Mouse (Mus musculus) adrenal gland, adult (tissue): ENCODE results near the gene Slc50a1.
A peak's percentile ranks its signal among the peaks of the same experiment; 100 is the strongest.

ENCODE experiments used
- DNase-seq, 2 experiments: peaks; one replicate each; pipeline ENCODE4 v3.0.0; 2022 to 2023; ENCODE audit warnings: low spot score in 1 of 2; ENCODE audit not compliant: inconsistent age in 2 of 2

Slc50a1 gene

DNA sequence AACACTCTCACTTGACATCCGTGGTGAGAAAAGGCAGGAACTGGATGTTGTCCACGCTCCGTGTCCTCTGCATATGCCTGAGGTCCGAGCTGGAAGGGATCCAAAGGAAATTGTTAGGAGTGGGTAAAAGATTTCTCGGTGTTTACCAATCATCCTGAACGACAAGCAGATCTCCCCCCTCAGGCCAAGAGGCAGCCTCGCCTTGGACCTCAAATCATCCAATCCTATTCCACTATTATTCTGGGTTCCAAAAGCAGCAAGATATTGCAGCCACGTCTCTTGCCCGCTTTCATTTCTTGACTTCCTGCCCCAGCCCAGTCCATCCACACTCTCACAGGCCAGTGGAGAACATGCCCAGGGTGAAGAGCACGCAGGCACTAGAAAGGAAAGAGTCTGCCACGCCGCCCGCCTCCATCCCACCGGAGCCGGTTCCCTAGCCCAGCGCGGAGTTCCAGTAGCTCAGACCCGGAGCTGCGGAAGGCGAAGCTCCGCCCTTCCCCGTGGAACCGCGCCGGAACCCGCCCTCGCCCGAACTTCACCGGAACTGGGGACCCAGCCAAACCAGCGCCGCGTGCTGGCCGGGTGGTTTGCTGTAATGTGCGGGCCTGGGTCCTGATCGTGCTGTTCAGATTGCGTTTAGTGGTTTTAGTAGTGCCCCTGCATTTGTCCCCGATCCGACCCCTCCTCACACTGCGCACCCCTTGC is at the start of gene Slc50a1:
TSS of gene Slc50a1 (minus strand) at position 520 of the 705 bp plus-strand sequence.
- peak; percentile 90 to 94 for DNase-seq

DNA sequence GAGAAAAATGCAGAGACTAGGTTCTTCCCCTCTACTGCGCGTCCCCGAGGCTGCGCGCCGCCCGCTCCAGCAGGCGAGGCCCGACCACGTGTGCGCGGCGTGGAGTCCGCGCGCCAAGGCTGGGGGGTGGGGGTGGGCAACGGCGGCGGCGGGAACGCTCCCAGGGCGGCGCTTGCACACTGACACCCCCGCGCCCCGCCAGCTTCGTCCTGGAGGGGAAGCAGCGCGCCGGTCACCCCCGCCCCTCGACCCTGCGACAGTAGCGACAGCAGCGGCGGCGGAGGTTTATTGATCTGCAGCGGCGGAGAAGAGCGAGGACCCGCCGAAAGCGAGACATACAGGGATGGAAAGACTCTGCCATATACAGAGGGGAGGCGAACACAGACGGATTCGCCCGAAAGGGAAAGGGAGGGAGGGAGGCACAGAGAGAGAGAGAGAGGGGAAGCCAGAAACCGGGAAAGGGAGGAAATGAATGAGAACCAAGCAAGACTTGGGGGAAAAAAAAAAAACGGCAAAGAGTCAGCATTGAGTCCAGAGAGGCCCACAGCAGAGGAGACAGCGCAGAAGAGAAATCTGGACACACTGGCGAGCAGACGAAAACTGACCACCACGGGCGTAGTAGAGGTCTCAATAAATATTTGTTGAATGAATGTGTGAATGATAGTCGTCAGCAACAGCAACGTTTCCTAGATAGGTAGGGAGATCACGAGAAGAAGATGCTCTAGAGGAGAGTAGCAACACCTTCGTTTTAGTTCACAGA is 49.4 kb upstream of the Slc50a1 start:
- no peak for DNase-seq

DNA sequence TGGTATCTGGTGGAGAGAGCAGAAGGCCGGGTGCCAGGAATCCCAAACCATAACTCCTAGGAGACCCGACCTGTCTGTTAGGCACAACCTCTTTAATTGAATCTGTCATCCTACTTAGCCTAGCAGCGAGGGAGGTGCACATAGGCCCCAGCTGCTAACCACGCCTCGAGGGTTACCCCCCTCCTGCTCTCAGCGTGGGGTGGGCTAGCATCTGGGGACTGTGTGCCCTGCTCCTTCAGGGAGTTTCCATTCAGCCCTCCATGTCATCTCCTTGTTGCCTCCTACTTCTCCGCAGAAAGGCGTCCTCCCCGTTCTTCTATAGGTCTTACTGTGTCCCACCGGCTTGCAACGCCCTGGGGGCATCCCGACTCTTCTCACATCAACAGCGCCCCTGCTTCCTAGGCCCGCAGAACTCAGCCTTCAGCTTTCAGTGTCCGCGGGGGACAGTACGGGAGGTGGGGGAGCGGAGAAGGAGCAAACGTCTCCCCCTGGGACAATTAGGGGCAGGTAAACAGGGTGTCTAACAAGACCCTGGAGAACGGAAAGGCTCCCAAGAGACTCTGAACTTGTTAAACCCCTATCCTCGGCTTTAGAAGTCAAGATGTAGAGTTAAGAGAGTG is 48.7 kb upstream of the Slc50a1 start:
- no peak for DNase-seq

DNA sequence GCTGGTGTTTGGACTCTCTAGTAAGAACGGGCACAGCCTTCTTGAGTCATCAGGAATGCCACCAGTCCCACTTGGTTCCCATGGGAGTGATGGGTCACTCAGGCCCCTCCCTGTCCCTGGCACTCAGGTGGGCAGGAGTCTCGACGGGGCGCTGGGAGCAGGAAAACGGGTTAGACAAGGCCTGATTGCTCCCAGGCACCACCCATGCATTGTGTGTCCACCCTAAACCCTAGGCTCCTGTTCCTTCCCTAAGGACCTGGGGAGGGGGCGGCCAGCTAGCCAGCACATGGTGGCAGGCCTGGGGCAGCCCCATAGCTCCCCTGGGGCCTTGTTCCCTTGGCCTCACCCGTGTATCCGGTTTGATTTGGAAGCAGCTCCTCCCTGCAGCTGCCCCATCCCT is 47.9 kb upstream of the Slc50a1 start:
- no peak for DNase-seq

DNA sequence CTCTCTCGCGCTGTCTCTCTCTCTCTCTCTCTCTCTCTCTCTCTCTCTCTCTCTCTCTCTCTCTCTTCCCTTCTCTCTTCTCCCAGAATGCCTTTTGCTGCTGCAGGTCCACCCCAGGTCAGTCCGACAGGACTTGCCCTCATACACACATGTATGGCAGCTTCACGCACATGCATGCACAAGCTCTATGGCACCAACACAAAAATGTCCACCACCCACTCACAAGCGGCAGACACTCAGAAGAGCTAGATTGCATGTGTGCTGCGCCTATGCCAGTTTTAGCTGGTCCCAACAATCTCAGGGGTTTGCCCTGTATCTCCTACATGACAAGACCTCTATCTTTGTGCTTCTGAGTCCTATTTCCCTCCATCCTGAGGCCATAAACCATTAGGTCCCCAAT is 46.9 kb upstream of the Slc50a1 start:
- no peak for DNase-seq

DNA sequence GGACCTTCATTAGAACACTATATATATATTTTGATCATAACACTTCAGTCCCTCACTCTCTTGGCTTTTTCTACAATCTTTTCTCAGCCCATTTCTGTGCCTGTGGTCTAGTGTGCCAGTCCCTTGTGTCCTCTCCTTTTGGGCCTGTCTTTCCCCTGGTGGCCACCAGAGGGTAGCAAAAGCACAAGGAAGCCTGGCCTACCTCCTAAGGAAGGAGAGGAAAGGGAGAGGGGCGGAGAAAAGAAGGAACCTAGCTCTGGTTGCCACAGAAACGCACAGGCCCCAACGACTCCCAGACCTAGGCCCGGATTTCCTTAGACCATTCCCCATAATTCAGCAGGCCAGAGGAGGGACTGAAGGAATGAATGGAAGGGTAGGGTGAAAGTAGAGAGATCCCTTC is 46.5 kb upstream of the Slc50a1 start:
- DNase-seq: peak; percentile 81 to 95

DNA sequence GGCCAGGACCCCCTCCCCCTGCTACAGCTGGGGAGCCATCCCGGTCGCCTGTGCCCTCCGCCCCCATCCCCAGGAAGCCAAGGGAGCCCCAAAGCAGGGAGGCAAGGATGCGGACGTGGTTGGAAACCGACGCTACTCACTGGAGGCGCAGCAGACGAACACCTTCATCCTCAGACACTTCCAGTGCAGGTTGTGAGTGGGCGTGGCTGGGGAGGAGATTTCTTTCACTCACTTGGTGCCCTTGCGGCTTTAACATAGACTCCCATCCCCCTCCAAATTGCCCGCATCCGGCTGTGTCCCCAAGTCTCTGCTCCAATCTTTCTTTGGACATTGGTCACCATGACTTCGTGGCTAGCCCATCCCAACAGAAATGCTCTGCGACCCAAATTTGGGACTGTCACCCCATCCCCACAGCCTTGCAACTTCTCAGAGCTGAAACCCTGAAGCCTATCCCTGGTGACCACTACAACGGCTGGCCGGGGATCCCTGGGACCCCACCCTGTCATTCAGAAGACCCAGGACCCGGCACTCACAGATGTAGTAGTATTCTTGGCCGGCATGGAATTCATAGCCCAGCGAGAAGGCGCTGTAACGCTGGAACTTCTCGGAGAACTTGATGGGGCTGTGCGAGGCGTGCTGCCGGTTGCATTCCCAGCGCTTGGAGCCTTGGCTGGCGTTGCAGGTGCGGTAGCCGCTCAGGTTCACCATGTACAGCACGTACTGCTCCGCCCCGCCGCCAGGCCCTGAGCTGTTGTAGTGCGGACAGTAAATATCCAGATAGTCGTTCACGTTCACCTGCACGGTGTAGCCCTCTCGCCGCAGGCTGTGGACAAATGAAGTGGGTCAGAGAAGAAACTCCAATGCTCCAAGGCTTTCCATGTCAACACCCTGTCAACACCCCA is 45.8 kb upstream of the Slc50a1 start:
- DNase-seq: peak in 1 of 2 experiments; percentile 41

DNA sequence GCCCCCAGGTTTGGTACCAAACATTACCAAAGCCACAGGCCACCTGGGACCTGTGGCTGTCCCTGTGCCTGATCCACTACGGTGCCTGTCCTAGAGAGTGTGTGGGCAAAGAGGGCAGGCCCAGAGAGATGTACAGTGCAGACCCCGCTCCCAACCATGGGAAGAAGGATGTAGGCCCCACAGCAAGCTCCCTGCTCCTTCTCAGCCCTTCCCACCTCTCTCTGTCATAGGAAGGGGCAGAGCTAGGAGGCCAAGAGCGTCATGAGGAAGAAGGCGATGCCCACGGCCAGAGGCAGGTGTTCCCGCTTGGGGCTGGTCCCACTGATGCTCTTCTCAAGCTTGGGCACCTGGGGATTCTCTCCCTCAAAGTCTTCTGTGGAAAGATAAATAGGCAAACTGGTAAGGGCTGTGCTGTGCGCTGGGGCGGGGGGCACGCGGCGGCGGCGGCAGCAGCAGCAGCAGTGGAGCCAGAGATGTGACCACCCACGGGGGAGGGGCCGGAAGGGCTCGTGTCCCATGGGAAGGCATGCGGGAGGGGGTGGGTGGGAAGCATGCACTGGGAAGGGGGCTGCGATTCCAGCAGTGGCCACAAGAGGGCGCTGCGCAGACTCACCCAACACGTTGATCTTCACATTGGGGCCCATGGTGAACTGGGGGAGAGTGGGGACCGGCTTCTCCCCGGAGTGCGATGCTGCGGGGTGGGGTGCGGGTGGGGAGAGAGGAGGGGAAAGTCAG is 45.0 kb upstream of the Slc50a1 start:
- DNase-seq: peak; percentile 62 to 87

DNA sequence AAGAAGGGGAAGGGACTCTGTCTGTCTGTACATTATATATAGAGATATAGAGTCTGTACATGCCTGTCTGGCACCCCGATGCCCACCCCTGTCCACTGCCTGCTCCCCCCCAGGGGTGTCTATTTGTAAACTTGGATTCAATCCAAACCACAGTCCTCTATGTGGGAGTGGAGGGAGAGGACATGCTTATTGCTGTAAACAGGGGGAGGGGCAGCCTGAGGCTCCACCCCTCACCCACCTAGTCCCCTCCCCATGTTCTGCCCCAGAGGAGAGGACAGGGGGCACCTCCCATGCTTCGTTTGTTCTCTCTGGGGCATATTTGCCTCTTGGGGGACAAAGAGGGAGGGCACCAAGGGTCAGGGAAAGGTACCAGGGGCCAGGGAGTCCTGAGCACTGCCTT is 44.4 kb upstream of the Slc50a1 start:
- no peak for DNase-seq

DNA sequence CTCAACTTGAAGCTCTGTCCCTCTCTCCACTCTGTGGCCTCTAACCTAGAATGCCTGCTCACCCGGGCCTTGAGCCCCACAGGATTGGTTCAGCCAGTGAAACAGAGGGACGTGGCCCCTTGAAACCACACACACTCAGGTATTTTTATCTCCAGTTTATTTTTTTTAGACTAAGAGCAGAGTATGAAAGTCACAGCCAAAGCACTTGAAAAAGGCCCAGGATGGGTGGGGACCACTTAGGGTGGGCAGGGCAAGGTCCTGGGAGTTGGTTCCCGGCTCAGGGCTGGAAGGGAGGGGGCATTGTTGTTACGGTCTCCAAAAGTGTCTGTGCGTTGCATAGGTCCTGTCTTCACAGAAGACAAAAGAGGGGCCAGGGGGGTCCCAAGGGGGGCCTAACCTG is 44.0 kb upstream of the Slc50a1 start:
- DNase-seq: no peak

DNA sequence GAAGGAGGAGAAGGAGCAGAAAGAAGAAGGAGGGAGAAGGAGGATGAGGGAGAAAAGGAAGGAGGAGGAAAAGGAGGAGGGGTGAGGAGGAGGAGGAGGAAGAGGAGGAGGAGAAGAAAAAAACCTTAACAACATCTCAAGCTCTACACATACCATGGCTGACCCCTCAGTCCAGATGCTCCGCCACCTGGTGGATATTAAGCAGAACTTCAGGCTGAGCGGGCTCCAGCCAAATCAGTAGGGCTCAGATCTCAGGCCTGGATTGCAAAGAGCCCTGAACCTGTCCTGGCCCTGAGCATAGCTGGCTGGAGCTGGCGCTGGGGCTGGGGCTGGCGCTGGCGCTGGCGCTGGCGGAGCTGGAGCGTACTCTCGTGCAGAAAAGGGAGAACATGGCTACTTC is 37.7 kb upstream of the Slc50a1 start:
- peak; percentile 72 to 90 for DNase-seq

DNA sequence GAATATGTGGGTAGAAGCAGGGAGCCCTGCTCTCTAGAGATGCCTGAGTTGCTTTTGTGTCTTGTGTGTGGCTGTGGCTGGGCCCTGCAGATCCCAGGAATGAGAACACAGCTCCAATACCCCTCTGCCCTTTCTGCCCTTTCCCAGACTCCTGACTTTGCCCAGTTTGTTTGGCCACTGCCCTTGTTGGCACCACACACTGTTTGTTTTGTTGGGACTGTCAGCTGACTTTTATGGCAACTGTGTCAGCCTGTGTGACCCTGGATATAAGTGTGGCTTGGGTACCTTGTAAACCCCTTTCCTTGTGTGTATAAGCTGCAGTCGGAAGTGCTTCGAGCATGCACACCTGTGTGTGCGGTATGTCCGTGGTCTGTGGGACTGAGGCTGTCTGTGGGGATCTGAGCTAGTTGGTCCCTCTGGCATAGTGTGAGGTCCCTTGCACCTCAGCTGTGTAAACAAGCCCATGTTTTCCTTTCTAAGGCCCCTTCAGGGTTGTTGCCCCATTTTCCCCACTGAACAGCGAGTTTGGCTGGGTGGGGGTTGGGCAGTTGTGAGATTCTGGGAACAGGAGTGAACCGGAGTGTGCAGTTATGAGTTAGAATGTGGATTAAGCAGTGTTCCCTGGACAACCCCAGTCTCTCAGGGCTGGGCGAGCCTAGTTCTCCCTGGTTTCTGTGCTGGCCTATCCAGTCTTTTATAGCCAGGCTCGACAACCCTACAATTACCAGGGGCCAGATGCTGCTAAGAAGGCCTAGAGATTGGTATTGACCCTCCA is 35.4 kb upstream of the Slc50a1 start:
- no peak for DNase-seq

DNA sequence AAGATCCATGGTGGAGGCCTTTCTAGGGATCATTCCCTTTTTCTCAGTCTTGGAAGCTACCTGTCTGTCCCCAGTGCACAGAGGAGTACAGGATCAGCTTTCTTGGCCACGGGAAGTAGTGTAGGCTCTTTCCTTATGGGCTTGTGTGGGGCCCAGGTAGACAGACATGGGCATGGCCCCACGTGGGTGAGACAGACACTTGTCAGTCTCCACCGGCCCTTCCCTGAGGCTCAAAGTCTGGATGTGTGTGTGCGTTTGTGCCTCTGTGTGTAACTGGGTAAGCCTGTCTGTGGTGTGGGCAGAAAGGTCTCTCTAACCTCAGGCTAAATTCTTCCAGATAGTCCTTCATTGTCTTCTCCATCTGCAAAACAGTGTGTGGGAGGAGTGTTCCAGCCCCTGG is 34.7 kb upstream of the Slc50a1 start:
- no peak for DNase-seq

DNA sequence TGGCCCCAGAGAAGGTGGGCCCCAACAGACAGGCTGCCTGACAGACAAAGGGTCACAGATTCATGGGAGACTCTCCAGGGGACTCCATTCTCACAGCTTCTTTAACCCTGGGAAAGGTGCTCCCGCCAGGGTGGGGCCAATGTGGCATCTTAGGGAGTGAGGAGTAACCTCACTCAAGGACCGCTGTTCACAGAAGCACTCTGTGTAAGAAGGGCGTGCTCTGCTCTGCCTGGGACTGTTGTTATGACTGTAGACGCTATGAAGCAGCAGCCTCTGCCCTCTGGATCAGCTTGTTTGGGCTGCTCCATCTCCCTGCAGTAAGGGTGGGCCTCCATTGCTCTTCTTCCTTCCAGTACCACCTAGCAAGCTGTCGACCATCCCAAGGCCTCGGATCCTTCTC is 34.1 kb upstream of the Slc50a1 start:
- no peak for DNase-seq

DNA sequence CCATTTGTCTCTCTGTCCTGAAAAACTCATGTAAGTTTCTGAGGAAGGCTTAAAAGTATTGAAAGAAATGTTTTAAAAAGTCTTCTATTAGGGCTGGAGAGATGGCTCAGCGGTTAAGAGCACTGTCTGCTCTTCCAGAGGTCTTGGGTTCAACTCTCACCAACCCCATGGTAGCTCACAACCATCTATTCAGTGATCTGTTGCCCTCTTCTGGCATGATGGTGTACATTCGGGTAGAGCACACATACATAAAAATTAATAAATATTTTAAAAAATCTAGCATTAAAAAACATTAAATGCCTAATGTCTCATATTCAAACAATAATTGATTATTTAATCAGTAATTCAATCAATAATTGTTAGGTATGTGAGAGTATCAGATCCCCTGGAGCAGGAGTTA is 30.1 kb upstream of the Slc50a1 start:
- DNase-seq: no peak

DNA sequence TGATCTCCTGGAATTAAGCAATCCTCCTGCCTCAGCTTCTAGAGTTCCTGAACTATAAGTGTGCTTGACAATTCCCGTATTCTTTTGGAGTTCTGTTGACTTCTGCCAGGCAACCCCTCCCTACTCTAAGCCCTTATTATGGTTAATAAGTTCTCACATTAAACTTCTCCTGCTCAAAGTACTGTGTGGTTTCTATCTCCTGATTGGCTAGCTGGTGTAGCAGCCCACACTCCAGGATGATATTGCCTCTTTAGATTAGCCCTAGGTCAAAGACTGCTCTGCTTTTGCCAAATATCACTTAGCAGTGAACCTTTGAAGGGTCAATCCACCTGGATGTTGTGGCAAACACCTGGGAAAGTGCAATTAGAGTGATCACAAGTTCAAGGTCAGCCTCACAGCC is 29.7 kb upstream of the Slc50a1 start:
- DNase-seq: no peak

DNA sequence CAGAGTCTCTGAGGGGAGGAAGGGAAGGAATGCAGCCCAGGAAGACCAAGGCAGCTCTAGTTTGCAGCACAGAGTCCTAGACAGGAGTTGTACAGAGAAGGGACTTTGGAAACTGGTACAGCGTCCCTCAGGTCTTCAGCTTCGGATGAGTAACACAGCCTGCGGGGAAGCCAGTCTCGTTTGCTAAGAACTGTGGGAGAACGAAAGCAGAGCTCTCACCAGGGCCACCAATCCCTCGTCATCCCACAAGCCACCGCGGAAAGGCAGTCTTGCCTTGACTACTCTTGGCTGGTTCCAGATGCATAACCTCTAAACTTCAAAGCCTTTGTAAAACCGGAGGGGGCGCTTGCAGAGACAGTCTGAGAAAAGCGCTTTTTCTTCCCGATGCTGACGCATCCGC is 29.1 kb upstream of the Slc50a1 start:
- DNase-seq: peak; percentile 50 to 85

DNA sequence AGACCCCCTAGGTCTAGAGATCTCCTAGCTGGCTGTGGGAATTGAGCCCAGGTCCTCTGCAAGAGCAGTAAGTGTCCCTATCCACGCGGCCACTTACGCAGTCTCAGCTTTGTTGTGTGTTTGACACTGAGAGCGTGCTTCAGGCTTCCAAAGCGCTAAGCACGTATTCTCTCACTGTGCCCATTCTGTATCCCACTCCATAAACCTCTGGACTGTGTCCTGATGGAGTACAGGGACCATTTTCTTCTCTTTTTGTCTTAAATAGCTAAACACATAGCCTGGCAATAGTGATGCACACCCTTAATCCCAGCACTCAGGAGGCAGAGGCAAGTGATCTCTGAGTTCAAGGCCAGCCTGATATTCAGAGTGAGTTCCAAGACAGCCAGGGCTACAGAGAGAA is 28.5 kb upstream of the Slc50a1 start:
- DNase-seq: no peak

DNA sequence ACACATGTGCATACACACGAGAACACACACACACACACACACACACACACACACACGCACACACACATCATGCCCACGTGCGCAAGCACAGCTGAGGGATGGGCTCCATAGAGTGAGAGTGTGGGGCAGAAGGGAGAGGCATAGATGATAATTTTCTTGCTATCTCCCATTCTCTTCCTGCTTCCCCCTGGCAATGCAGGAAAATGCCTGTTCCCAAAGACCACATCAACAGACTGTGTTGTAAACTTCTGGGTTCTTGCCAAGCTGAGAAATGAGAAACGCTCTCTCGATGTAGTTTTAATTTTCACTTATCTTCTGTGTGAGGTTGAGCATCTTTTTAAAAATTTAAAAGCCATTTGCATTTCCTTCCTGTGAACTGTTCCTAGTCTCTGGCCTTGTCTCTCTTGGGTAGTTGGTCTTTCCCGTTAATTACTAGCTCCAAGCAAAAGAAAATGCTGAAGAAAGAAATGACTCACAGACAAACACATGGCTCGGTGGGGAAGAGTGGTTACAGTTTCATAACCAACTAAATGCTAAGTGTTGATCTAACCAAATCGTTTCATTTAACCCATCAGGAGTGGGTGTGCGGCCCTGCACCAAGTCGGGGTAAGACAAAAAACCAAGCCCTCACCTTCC is 26.5 kb upstream of the Slc50a1 start:
- no peak for DNase-seq
